Mouse (Mus musculus) cerebellum, adult 2 months (tissue): ENCODE measurements at regions not wholly inside any gene's neighbourhood (a gene's known extent, or its start where the extent isn't known, plus 50 kb on each side); places are given as distances from the start of the nearest gene placed in this dataset.

Experiments used
- CTCF ChIP-seq: fragments of 200-500 bp; IDR thresholded peaks from 2 replicates; pipeline ENCODE4 v1.5.1; 2011; ENCODE audit warnings: low read depth, mild to moderate bottlenecking, control low read depth, low read length, moderate library complexity, borderline replicate concordance; ENCODE audit not compliant: insufficient read depth
- POLR2A ChIP-seq: fragments of 200-500 bp; IDR thresholded peaks from 2 replicates; pipeline ENCODE4 v1.6.1; 2011; ENCODE audit warnings: low read length, control low read depth, borderline replicate concordance; ENCODE audit not compliant: insufficient read depth

- no peak for TF ChIP-seq CTCF
- no peak for TF ChIP-seq POLR2A
Measured at GRCm38 (mm10) chr17:89592826-89593225, 317.4 kb downstream of the Gm10184 start.
